22 mouse cellular contexts compared by ENCODE assay signal in genomic region chr15:23022635-23023034, GRCm38 (mm10).
DNase-seq lines count a peak whose midpoint lies in the region; ATAC-seq and TF ChIP-seq lines count a peak whose summit lies in the region.
"Had no signal": no experiment of that assay in that cellular context is flagged by ENCODE, and none has a peak within 500 bp of the region (broad histone marks: within the 10 kb centered on the region; RNA-seq: fewer than 3 reads in every experiment).

No protein-coding gene starts in this region.

- no peaks in the 10 kb centered on the region for H3K27me3 ChIP-seq in liver, adult 2 months (ENCODE audit: control insufficient read depth, insufficient read depth, low read length)
- no peaks in the 10 kb centered on the region for H3K27me3 ChIP-seq in liver, postnatal 0 days (ENCODE audit: insufficient read depth, low read length)
- H3K27me3 ChIP-seq in lung, embryonic 16.5 days (ENCODE audit: control insufficient read depth, insufficient read depth, low read depth, low read length) = no peaks in the 10 kb centered on the region
- H3K27me3 ChIP-seq: forebrain, embryonic 13.5 days; hindbrain, embryonic 12.5 days; hindbrain, embryonic 15.5 days had no signal

- no peak for ATAC-seq in liver, postnatal 0 days
- ATAC-seq in lung, embryonic 16.5 days (ENCODE audit: low read depth) = peak; percentile 69
- no peak for ATAC-seq in megakaryocyte, adult 5-6 weeks (ENCODE audit: poor library complexity, severe bottlenecking)
- ATAC-seq: activated CD4-positive, CD25-positive, alpha-beta regulatory T cell, adult 4 months; CD4-positive, CD25-positive, alpha-beta regulatory T cell, adult 4 months; forebrain, embryonic 13.5 days; forebrain, embryonic 16.5 days had no signal

- H3K4me1 ChIP-seq in liver, adult 2 months (ENCODE audit: control insufficient read depth, insufficient read depth, low read length) = no peaks in the 10 kb centered on the region
- H3K4me1 ChIP-seq in liver, postnatal 0 days (ENCODE audit: insufficient read depth) = no peaks in the 10 kb centered on the region
- no peaks in the 10 kb centered on the region for H3K4me1 ChIP-seq in lung, embryonic 16.5 days (replicated peaks; ENCODE audit: control insufficient read depth, insufficient read depth, low read length)
- H3K4me1 ChIP-seq in lung, adult 2 months (ENCODE audit: control insufficient read depth, insufficient read depth, low read length) = no peaks in the 10 kb centered on the region
- H3K4me1 ChIP-seq: forebrain, embryonic 13.5 days; hindbrain, embryonic 12.5 days; hindbrain, embryonic 15.5 days had no signal

- no peaks in the 10 kb centered on the region for H3K36me3 ChIP-seq in liver, adult 2 months (ENCODE audit: control insufficient read depth, insufficient read depth, low read length)
- no peaks in the 10 kb centered on the region for H3K36me3 ChIP-seq in liver, postnatal 0 days (replicated peaks; ENCODE audit: insufficient read depth, low read length)
- no peaks in the 10 kb centered on the region for H3K36me3 ChIP-seq in lung, embryonic 16.5 days (ENCODE audit: control insufficient read depth, insufficient read depth, low read length)
- H3K36me3 ChIP-seq: forebrain, embryonic 10.5 days; hindbrain, embryonic 12.5 days; hindbrain, embryonic 15.5 days had no signal

- no peak for TF ChIP-seq POLR2A in liver, adult 2 months (IDR thresholded peaks at IDR 0.05; ENCODE audit: extremely low read depth, insufficient read depth, low read length)
- no peak for TF ChIP-seq POLR2A in lung, adult 2 months (IDR thresholded peaks at IDR 0.05; ENCODE audit: borderline replicate concordance, extremely low read depth, low read depth, low read length)

- no peak for TF ChIP-seq EP300 in liver, postnatal 0 days (IDR thresholded peaks at IDR 0.05; ENCODE audit: low read depth)

- H3K4me2 ChIP-seq in liver, postnatal 0 days (ENCODE audit: low read depth, low read length) = no peak overlapping the region
- H3K4me2 ChIP-seq in lung, embryonic 16.5 days (ENCODE audit: low read depth, low read length) = no peak overlapping the region
- H3K4me2 ChIP-seq: forebrain, embryonic 13.5 days; heart, embryonic 11.5 days; hindbrain, embryonic 12.5 days; hindbrain, embryonic 15.5 days had no signal

- H3K4me3 ChIP-seq in liver, adult 2 months (ENCODE audit: insufficient read depth, low read depth, low read length) = no peak overlapping the region
- no peak overlapping the region for H3K4me3 ChIP-seq in liver, postnatal 0 days (ENCODE audit: low read depth, low read length)
- H3K4me3 ChIP-seq in lung, embryonic 16.5 days (ENCODE audit: low read length) = no peak overlapping the region
- no peak overlapping the region for H3K4me3 ChIP-seq in lung, adult 2 months (replicated peaks; ENCODE audit: extremely low read depth, low read depth, low read length)
- H3K4me3 ChIP-seq: forebrain, embryonic 10.5 days; forebrain, embryonic 13.5 days; hindbrain, embryonic 12.5 days; hindbrain, embryonic 15.5 days had no signal

- no peak for TF ChIP-seq CTCF in liver, adult 2 months (IDR thresholded peaks at IDR 0.05; ENCODE audit: low read depth, low read length)
- no peak for TF ChIP-seq CTCF in liver, postnatal 0 days (IDR thresholded peaks at IDR 0.05; ENCODE audit: low read depth)
- TF ChIP-seq CTCF in lung, adult 2 months (IDR thresholded peaks at IDR 0.05; ENCODE audit: insufficient read depth, low read length) = no peak

- H3K9me3 ChIP-seq in liver, postnatal 0 days (ENCODE audit: low read length) = no peaks in the 10 kb centered on the region
- no peaks in the 10 kb centered on the region for H3K9me3 ChIP-seq in lung, embryonic 16.5 days (ENCODE audit: control insufficient read depth, low read length)
- H3K9me3 ChIP-seq: forebrain, embryonic 10.5 days; forebrain, embryonic 13.5 days; hindbrain, embryonic 12.5 days; hindbrain, embryonic 15.5 days had no signal

- no peak overlapping the region for H3K27ac ChIP-seq in liver, adult 2 months (replicated peaks; ENCODE audit: insufficient read depth, low read depth, low read length)
- H3K27ac ChIP-seq in liver, postnatal 0 days (ENCODE audit: low read depth) = no peak overlapping the region
- H3K27ac ChIP-seq in lung, embryonic 16.5 days (ENCODE audit: low read length) = no peak overlapping the region
- H3K27ac ChIP-seq: forebrain, embryonic 10.5 days; forebrain, embryonic 13.5 days; hindbrain, embryonic 12.5 days; hindbrain, embryonic 15.5 days had no signal

- DNase-seq in liver, adult 2 months (ENCODE audit: extremely low read depth, low read depth, low spot score) = peak; percentile 88
- DNase-seq in liver, postnatal 0 days = no peak
- DNase-seq in lung, adult 2 months = no peak
- DNase-seq in brain, adult 2 months (ENCODE audit: low read depth, low spot score) = peak; percentile 15
- DNase-seq: adrenal gland, postnatal 10 days; adrenal gland, postnatal 36 days; cerebellum, adult 11 months; cerebellum, adult 2 months; cerebellum, postnatal 10 days; cerebellum, postnatal 36 days; gastrocnemius, postnatal 10 days; gastrocnemius, postnatal 36 days had no signal

- no peaks in the 10 kb centered on the region for H3K79me2 ChIP-seq in liver, adult 2 months (ENCODE audit: control insufficient read depth, insufficient read depth, low read length)

- no peak overlapping the region for H3K9ac ChIP-seq in liver, adult 2 months (ENCODE audit: low read depth, low read length)
- no peak overlapping the region for H3K9ac ChIP-seq in liver, postnatal 0 days (replicated peaks)
- H3K9ac ChIP-seq in lung, embryonic 16.5 days (ENCODE audit: low read length) = no peak overlapping the region
- H3K9ac ChIP-seq: forebrain, embryonic 13.5 days; hindbrain, embryonic 12.5 days; hindbrain, embryonic 15.5 days had no signal

Comparison
In these comparisons a context has a peak if more than half of its experiments do, and no peak if none do; other contexts are left out.
1. DNase-seq: peak in liver, adult 2 months (single experiment) and brain, adult 2 months (single experiment); none in liver, postnatal 0 days (single experiment) and lung, adult 2 months (single experiment).